Mouse (Mus musculus) right cerebral cortex, postnatal 25 days (tissue): ENCODE data around the gene Morn3.

ENCODE experiments used
- DNase-seq: peaks from one replicate; pipeline ENCODE4 v3.0.0; 2022

The Morn3 gene

DNA sequence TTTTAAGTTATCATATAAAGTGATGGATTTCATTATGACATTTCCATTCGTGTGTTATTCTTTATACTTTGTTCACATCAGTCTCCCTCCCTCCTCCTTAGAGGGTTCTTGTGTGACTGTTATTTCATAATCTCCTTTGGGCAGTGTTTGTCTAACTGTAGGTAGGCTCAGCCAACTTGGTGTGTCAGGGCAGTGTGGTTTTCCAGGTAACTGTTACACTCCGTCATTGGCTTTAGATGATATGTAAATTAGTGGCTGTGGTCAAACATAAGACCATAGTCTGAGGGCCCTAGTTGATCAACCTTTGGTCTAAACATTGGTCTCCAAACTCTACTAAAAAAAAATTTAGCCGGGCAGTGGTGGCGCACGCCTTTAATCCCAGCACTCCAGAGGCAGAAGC is 26.4 kb downstream of the Morn3 start:
- DNase-seq, result no peak

DNA sequence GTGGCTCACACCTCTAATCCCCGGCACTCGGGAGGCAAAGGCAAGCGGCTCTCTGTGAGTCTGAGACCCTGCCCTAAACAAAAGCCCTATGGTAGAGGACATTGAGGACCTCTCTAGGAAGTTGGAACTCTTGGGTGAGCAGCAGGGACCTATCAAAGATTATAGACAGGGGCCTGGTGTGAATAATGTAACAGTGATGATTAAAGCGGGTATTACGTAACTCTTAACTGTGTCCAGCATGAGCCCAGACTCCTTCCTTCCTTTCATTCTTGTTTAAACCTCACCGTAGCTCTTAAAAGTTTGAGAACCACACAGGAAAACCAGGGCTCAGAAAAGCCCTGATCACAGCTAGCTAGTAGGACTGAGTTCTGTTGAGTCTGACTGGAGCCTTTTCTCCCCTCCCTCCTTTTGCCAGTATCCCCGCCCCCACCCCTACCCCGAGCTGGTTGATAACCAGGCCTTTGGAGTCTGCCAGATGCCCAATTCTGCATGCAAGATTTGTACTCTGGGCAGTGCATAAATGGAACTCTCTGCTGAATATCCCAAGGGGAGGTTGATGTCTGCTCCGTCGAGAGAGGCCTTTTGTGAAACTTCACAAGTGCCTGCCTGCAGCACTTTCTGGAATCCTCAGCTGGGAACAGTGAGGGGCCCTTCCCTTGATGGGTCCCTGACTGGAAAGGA is 27.3 kb downstream of the Morn3 start:
- no peak for DNase-seq

DNA sequence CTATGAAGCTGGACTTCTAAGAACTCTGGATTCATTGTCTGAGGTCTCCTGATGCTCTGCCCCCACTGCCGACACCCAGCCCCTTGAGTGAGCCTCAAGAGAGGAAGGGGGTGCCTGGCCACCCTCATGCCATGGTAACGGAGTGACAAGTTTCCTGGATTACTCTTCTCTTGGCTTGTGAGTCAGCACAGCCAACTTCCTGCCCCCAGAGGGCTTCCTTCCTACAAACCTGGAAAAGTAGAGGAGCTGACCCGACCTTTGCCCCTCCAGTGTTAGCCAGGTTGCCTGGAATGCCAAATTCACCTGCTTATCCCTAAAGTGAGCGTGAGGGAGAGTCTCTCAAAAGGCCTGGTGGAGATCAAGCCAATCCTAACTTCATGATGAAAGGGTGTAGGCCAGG is 29.3 kb downstream of the Morn3 start:
- DNase-seq, result no peak

DNA sequence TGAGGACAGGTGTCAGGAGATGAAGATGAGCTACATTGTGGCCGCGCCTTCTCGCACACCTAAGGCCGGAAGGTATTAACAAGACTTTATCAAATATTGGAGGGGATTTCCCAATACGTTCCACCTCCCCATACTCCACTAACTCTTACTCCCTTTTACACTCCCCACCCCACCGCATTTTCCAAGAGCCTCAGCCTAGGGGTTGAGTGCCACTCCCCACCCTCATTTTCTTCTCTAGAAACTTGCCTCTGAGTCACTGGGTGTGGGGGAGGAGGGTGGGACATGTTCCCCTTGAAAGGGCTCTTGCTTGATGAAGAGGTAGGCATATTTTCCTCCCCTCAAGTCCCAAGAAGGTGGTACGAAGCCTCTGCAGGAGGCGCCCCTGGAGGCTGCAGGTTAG is 30.9 kb downstream of the Morn3 start:
- no peak for DNase-seq

DNA sequence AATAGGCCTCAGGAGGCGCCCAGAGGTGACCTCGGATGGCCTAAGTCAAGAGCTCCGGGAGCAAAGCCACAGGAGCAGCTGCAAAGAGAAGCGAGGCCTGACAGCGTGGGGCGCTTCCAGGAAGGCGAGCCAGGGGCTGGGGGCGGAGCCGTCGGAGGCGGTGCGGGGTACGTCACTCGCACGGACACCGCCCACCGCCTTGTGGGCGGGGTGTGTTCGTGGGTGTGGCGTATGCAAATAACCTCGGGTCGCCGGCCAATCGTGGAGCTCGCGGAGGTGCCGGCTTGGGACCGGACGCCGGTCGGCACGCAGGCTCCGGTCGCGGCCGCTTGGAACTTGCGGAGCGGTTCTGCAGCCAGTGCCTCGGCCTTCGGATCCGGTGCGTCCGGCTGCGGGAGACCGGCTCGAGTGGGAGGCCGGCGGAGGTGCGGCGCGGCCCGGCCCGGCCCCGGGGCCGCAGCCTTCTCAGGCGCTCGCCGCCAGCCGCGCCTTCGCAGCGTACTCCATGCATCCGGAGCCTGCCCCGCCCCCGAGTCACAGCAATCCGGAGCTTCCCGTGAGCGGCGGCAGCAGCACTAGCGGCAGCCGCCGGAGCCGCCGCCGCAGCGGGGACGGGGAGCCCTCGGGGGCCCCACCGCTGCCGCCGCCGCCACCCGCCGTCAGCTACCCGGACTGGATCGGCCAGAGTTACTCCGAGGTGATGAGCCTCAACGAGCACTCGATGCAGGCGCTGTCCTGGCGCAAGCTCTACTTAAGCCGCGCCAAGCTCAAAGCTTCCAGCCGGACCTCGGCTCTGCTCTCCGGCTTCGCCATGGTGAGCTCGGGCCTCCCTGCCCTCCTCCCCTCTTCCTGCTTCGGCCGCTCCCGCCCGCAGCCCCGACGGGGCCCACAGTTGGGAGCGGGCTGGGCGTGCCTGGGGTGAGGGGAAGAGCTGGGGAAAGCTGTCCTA is 31.8 kb downstream of the Morn3 start, which contains the start of gene Orai1:
Orai1 (plus strand) TSS at position 322 of the 949 bp plus-strand sequence.
- peak; percentile 94 for DNase-seq

DNA sequence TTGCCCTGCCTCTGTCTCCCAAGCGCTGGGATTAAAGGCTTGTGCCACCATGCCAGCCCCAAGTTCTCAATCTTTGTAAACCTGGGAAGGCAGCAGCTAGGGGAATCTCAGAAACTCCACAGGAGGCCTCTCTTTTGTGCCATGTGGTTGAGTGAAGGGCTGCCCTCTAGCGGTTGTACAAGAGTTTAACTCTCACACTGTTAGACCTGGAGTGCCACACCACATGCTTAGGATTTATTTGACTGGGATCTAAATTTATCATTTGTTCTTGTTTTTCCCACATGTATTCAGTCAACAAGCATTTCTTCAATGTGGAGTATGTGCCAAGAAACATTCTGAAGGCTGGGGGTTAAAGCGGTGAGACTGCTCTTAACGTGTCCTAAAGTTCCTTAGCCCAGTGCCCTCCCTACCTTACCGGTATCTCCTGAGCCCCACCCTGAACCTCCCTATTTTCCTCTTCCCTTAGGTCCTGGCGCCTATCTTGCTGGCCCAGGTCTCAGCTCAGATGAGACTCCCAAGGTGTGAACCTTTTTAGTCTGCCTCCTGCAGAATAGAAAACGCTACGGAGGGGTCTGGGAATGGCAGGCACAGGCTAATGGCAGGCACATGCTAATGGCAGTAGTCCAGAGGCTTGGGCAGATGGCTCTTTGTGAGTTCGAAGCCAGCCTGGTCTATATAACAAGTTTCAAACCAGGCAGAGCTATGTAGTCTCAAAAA is 33.1 kb downstream of the Morn3 start:
- peak; percentile 55 for DNase-seq

DNA sequence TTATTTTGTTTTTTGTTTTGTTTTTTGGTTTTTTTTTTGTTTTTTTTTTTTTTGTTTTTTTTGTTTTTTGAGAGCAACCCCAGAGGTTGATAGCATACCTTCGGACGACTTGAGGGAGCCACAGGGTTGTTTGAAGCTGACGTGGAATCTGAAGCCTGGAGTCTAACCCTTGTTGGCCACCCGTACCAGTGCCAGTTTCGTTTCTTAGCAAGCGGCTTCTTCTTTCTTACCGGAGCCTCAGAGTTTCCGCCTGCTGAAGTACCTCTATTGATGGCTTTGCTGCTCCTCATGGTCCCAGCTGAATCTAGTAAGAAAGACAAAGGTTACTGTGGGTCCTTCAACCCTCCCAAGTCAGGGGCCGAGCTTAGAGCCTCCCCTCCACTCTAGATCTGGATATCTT is 35.1 kb downstream of the Morn3 start:
- no peak for DNase-seq

DNA sequence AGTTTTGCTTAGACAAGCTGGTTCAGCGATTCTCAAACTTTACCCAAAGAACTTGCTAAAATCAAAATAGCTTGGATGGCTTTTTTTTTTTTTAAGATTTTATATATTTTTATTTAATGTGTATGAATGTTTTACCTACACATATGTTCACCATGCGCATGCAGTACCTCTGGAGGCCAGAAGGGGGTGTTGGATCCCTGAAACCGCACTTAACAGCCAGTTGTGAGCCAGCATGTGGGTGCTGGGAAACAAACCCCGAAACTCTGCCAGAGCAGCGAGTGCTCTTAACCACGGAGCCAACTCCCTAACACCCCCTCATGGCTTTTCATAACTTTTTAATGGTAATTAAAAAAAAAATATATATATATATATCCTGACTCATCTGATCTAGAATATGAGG is 36.0 kb downstream of the Morn3 start:
- no peak for DNase-seq

DNA sequence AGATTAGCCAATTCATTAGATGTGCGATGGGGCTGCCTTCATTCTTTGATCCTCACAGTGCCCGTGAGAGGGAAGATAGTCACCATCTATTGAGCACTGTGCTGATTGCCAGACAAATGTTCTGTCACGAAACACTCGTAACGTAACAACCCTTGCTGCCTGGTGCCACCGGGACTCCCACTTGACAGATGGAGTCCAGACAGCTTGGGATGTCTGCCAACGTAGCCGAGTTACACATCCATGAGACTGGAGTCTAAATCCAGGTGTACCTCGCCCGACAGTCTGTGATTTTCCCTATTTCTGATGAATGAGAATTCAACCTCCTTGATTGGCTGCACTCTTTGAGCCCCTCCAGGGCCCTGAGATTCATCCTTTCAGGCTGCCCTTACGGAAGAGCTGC is 36.9 kb downstream of the Morn3 start:
- no peak for DNase-seq

DNA sequence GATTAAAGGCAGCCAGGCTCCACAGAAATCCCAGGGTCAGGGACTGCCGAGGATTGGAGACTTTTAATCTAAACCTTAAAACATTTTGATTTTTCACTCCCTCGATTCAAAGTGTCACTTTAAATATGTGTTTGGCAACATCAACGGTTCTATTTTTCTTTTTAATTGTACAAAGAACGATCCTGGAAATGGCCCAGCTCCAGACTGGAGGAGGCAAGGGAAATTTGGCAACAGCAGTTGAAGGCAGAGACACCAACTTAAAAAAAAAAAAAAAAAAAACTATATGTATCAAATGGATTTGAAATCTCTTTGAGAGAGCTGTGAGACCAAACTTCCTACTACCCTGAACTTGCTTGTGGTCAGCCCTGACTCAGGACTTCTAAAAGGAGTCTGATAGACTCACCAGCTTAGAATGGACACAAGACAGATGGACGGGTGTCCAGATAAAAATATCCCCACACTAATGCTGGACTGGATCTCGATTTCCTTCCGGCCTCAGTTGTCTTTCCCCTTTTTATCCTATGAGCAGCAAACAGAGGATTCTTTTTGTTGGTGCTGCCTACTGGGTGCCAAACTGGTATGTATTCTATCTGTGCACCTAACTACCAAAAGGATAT is 37.8 kb downstream of the Morn3 start:
- DNase-seq, result no peak

DNA sequence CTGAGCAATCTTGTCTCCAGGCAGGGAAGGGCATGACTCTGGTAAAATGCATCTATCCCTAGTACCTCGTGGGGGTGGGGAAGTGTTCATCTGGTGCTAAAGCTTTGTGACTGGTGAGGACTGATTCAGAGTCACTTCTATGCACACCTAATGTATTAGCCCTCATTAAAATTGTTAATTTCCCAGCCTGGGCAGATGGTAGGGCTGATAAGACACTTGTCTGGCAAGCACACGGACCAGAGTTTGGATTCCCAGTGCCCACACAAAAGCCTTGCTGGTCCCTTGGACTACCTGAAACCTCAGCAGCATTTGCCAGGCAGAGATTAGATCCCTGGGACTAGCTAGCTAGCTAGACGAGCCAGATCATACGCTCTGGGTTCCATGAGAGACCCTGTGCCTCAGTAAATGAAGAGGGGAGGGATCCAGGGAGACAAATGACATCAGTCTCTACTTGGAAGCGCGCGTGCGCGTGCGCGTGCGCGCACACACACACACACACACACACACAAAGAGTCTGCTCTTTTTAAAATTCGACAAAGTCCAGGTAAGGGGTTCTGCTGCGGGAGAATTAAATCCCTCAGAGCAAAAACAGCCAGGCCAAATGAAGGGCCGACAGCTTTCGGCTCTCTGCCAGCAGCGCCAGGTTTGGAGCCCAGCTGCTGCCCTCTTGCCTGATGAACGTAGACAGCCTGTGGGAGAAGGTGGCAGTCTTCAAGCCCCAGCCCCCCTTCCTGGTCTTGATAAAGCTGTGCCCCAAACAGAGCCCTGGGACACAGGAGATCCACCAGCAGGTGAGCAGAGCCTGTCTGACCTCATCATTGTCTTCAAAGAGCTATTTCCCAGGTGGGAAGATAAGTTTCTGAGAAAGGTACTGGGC is 40.9 kb downstream of the Morn3 start:
- no peak for DNase-seq

DNA sequence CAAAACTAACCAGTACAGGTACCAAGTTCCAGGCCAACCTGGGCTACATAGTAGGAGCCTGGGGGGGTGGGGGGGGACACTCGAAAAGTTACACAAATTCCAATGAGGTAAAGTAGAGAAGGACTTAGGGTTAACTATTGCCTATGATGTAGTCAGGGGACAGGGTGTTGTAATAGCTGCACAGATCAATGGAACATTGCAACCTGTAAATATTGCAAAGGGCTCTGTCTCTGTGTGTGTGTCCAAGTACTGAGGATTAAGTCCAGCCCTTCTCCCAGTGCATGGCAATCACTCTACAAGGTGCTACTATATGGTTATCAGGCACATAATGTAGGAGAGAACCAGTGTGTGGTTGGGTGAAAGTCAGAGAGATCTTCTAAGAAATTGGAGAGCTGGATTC is 45.9 kb downstream of the Morn3 start:
- DNase-seq, result no peak

DNA sequence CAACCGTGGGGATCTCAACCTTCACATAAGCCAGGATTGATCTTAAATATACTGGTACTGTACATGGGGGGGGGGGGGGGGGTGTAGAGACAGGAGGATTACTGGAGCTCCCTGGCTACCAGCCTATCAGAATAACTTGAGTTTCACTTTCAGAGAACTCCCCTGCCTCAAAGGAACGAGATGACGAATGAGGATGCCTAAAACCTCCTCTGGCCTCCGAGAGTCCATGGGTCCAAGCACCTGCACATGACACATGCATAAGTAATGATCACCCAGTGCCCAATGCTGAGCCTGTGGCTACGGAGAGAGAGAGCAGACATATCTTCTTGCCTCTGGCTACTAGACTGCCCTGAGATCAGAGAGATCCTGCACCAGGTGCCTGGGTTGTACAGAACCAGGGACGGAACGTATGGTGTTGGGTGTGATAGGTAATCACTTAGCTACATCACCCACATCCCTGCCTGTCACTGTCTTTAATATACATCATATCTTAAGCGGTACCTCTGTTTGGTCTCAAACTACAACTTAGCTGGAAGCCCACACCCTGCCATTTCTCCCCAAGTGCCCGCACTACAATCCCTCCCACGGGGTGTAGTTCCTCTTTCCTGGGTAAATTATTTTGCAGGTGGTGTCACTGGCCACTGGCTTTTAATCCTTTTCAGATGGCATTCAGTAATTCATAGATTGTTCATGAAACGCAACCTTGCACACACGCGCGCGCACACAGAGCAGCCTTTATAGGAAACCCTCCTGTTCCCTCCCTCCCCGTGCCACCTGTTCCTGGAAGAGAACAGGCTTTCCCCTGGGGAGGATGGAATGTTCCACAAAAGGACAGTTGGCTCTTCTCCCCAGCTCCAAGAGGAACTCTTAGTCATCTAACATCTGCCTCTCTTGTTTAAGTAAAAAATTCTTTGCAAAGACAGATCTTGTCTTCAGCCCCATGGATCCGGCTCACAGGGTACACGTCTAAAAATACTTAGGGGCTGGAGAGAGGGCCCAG is 49.3 kb downstream of the Morn3 start:
- DNase-seq, result peak; percentile 68

DNA sequence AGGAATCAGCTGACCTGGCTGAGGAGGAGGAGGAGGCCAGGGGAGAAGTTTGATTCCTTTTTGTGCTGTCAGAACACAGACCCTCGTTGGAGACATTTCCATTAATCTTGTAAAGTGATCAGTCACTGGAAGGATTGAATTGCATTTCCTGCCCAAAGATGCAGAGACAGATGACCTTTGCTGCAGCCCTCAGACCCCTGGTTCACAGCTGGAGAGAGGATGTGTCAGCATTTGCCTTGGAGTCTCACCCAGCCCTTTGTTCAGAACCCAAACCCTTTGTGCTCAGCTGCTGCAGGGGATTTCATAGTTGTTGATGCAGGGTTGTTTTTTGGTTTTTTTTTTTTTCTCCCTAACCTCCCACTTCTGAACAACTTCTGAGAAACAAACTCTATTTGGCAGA is 51.9 kb downstream of the Morn3 start:
- no peak for DNase-seq

DNA sequence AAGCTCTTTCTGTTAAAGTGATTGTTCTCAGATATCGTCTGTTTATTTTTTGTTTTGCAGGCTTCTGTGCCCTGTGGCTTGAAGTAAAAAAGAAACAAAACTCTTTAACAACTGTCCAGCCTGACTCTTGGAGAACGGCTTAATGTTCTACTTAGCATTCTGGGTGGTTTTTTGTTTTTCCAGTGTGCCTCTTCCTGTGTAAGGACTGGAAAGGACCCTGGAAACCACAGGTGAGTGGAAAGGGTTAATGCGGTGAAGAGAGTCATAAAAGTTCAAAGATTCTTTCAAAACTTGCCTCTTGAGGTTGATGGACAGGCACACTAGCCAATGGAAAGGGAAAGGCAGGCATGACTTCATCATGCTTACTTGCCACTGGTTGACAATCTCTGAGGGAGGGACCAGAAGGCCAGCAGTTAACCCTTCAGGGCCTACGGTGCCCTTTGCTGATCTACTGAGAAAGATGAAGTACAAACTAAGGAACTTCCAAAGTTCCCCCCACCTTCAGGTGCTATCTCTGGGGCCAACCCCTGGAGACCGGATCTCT is 52.4 kb downstream of the Morn3 start:
- peak; percentile 62 for DNase-seq

DNA sequence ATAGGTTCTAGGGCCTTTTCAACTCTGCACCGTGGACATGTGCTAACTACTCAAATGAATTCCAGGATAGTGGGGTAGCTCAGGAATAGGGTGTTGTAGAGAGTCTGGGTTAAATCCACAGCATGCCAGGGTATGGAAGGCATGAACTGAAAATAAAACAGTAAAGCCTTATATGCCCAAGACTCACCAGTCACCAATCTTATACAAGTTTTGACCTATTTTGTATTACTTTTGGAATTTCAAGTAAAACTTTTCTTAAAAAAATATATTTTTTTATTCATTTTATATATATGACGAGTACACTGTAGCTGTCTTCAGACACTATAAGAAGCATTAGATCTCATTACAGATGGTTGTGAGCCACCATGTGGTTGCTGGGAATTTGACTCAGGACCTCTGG is 53.0 kb downstream of the Morn3 start:
- no peak for DNase-seq

DNA sequence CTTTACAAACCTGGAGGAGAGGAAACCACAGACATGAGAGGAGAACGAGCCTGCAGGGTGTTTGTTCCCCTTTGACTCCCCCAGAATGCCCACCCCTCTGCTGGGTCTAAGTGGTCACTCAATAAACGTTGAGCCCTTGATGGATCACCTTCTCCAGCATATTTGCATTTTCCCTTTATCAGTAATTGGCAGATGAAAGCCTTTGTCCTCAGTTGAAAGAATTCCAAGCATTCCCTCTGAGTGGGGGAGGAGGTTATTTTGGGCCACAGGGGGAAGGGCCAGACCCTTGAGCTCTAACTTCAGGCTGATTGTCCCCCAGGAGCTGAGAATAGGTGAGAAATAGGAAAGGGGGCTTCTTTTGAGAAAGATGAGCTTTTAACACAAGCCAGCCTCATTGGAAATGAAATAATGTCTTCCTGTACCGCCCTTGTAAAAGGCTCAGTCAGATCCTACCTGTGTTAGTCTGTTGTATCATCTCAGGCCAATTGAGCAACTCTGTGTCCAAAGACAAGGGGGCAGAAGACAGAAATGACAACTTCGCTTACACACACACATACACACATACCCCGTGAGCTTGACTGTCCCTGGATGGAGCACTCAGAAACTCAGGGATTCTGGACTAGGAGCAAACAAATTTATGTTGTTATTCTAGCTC is 55.3 kb downstream of the Morn3 start:
- no peak for DNase-seq

DNA sequence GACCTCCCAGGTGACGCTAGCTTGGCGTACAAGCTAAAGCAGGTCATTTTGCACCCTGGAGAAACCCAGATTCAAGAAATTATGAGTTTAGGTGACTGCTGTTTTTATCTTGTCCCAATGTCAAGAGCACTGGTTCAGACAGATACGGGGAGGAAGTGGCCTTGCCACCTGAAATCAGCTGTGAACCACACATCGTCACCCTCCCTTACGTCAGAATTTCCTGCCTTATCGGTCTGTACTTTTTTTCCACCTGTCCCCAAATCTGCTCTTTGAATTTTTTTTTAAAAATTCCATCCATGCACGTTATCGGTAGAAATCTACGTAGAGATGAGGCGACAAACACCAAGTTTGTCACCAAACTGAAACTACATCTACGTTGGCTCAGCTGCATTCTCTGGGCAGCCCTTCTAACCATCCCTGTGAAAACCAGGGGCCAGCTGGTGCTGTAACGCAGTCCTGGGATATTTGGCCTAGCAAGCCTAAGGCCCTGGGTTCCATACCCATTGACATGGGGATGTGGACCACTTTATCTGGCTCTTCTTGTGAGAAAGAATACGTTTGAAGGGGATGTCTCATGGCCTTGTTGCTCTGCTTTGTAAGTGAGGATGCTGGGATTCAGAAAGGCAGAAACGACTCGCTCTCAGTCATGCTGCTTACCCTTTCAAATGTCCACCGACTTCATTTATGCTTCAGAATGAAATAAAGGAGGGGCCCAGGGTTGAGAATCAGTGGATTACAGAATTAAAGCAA is 56.2 kb downstream of the Morn3 start:
- DNase-seq, result no peak
